Mouse (Mus musculus) limb, embryonic 10.5 days (tissue): ENCODE measurements around the gene Zkscan1. TPM values are rescaled to one million over a fixed set of nuclear protein-coding genes. Genes with fewer than 3 reads are reported as not detected.
"Not testable (repeated sequence)": the region's sequence is repeated elsewhere in the genome, so short reads cannot be mapped to it uniquely, and the experiment has no call there.

Experiments
- DNase-seq: peaks from one replicate; pipeline ENCODE4 v3.0.0-alpha.2; 2017; ENCODE audit warnings: low spot score
- H3K27ac ChIP-seq: fragments of 300-500 bp; sonication (generic); 2 replicates; pipeline ENCODE4 v1.5.1; 2016; ENCODE audit warnings: mild to moderate bottlenecking
- H3K27me3 ChIP-seq: fragments of 300-500 bp; sonication (generic); 2 replicates; pipeline ENCODE4 v1.6.1; 2016; ENCODE audit warnings: low read depth, mild to moderate bottlenecking; ENCODE audit not compliant: poor library complexity, severe bottlenecking
- H3K36me3 ChIP-seq: fragments of 300-500 bp; sonication (generic); 2 replicates; pipeline ENCODE4 v1.6.1; 2016; ENCODE audit warnings: mild to moderate bottlenecking, moderate library complexity
- H3K4me1 ChIP-seq: fragments of 300-500 bp; sonication (generic); 2 replicates; pipeline ENCODE4 v1.6.1; 2016
- H3K4me3 ChIP-seq: fragments of 300-500 bp; sonication (generic); 2 replicates; pipeline ENCODE4 v1.5.1; 2016; ENCODE audit warnings: mild to moderate bottlenecking, moderate library complexity
- H3K9me3 ChIP-seq: fragments of 300-500 bp; sonication (generic); replicated peaks from 2 replicates; pipeline ENCODE4 v1.6.1; 2016; ENCODE audit warnings: mild to moderate bottlenecking
- WGBS: fragments of 180-500 bp; shearing (Covaris S2); methylation state at CpG from one replicate; pipeline ENCODE4 v1.1.7; 2016; 5-methylcytosine and 5-hydroxymethylcytosine counted together
- polyA plus RNA-seq: library from polyadenylated mRNA; unstranded; fragments of >200 nt; fragmentation: Nextera tagmentation; extraction: Ambion mirVana; gene quantifications from 2 replicates; pipeline ENCODE4 v1.2.1, GENCODE M21; 2016

Gene Zkscan1
- polyA plus RNA-seq, 1 experiment from 2014 or later: 29.4 TPM

DNA sequence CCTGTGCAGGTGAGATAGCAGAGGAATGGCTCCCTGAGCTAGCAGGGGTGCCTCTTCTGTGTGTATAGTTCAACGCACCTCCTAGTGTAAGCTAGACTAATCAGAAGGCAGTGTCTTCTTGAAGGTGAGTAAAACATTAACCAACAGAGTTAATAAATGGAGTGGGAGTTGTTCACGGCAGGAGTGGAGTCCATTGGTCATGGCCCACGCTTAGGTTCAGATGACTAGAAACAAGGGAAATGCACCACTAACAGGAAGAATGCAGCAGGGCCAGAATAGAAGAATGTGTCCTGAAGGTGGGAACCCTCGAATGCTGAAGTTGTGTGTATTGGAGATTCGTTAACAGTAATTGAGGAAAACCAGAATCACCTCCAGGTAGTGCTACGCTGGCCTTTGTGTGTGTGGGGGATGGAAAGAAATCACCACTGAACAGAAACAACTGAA lies 4.2 kb downstream of the Zkscan1 start:
- H3K4me1 ChIP-seq: peaks cover 12% of the 10 kb centered on the region
- WGBS: 90% methylated on average over 6 of the region's 6 CpGs
- H3K36me3 ChIP-seq: peaks cover 54% of the 10 kb centered on the region
- no peaks in the 10 kb centered on the region for H3K27me3 ChIP-seq
- no peaks in the 10 kb centered on the region for H3K9me3 ChIP-seq
- no peak overlapping the region for H3K4me3 ChIP-seq
- no peak overlapping the region for H3K27ac ChIP-seq
- no peak for DNase-seq

DNA sequence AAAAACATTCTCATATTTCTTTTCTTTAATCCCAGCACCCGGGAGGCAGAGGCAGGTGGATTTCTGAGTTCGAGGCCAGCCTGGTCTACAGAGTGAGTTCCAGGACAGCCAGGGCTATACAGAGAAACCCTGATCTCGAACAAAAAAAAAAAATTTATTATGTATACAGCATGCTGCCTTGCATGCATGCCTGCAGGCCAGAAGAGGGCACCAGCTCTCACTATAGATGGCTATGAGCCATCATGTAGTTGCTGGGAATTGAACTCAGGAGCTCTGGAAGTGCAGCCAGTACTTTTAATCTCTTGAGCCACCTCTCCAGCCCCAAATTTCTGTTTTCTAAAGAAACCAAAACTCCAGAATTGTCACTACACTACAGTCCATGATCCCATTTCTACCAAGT lies 5.4 kb downstream of the Zkscan1 start:
- DNase-seq: no peak
- no peak overlapping the region for H3K27ac ChIP-seq
- peaks cover 66% of the 10 kb centered on the region for H3K36me3 ChIP-seq
- H3K9me3 ChIP-seq: no peaks in the 10 kb centered on the region
- no peak overlapping the region for H3K4me3 ChIP-seq
- no peaks in the 10 kb centered on the region for H3K27me3 ChIP-seq
- 90% methylated on average over 3 of the region's 3 CpGs for WGBS
- H3K4me1 ChIP-seq: peaks cover 9% of the 10 kb centered on the region

DNA sequence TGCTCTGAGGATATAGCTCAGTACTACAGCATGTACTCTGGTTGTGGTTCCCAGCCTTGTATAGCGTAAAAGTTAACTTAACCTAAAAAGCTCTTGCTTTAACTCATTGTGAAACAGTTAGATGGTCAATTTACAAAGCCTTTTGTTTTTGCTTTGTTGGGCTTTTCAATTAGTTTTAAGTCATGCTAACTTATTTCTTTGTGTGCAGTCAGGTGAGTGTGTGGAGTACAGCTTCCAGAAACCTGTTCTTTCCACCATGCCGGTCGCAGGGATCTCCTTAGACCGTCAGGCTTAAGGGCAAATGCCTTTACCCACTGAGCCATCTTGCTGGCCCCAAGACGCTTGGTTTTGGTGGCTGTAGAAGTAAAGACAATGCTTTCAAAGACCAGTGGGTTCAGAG lies 5.9 kb downstream of the Zkscan1 start:
- WGBS: 95% methylated on average over 5 of the region's 5 CpGs
- no peak for DNase-seq
- peaks cover 70% of the 10 kb centered on the region for H3K36me3 ChIP-seq
- H3K4me1 ChIP-seq: peaks cover 9% of the 10 kb centered on the region
- no peaks in the 10 kb centered on the region for H3K27me3 ChIP-seq
- H3K9me3 ChIP-seq: no peaks in the 10 kb centered on the region
- H3K4me3 ChIP-seq: no peak overlapping the region
- no peak overlapping the region for H3K27ac ChIP-seq

DNA sequence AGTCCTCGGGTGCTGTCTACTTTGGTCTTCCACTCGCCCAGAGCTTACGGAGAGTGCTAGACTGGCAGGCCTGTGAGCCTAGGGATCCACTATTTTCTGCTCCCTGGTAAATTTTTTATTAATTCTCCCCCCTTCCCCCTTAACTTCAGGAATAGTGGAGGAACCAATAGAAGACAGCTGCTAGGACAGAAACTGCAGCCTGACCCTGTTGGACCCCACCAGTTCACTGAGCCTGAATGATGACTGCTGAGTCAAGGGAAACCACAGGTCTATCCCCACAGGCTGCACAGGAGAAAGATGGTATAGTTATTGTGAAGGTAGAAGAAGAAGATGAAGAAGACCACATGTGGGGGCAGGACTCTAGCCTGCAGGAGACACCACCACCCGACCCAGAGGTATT lies 7.9 kb downstream of the Zkscan1 start:
- no peaks in the 10 kb centered on the region for H3K27me3 ChIP-seq
- H3K27ac ChIP-seq: no peak overlapping the region
- WGBS: 93% methylated on average over 4 of the region's 4 CpGs
- H3K36me3 ChIP-seq: peaks cover 83% of the 10 kb centered on the region
- H3K9me3 ChIP-seq: no peaks in the 10 kb centered on the region
- H3K4me3 ChIP-seq: no peak overlapping the region
- H3K4me1 ChIP-seq: no peaks in the 10 kb centered on the region
- no peak for DNase-seq

DNA sequence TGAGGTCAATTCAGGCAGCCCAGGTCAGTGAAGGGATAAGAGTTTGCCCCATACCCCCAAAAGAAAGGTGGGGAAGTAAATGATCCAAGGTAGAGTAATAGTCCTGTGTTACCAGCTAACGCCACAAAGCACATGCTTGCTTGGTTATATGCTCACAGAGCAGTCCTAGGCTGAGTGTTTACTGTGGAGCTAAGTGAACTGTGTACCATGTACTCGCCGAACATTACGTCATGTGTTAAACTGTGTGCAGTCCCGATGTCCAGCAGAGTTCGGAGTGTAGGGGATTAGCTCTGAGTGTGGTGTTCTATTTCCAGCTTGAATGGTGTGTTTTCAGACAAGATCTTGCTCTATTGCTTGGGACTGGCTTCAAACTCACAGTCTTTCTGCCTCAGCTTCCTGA lies 9.6 kb downstream of the Zkscan1 start:
- H3K27ac ChIP-seq: no peak overlapping the region
- H3K4me3 ChIP-seq: no peak overlapping the region
- H3K4me1 ChIP-seq: no peaks in the 10 kb centered on the region
- H3K9me3 ChIP-seq: no peaks in the 10 kb centered on the region
- DNase-seq: no peak
- H3K27me3 ChIP-seq: no peaks in the 10 kb centered on the region
- peaks cover 83% of the 10 kb centered on the region for H3K36me3 ChIP-seq
- WGBS: 97% methylated on average over 6 of the region's 6 CpGs

DNA sequence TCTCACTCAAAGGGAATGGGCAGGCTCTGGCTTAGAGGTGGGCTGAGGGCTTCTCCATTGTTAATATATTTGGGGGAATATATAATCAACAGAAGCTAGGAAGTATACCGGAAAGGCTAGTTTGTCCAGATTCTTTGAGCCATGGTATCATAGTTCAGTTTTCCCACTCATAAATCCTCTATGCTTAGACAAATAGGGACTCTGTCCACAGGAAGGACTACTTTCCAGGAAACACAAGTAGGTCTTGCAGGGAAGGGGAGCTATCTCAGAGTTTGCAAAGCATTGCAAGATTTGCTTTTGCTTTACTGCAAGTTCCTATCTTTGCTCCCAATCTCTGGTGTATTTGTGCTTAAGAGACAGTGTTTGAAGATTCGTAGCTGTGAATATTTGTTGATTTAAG lies 20.1 kb downstream of the Zkscan1 start:
- Histone ChIP-seq H3K27ac (no peak overlapping the region), H3K4me1 (no peaks in the 10 kb centered on the region), H3K36me3 (peaks cover 58% of the 10 kb centered on the region), H3K4me3 (no peak overlapping the region), H3K9me3 (no peaks in the 10 kb centered on the region), H3K27me3 (no peaks in the 10 kb centered on the region)
- no peak for DNase-seq
- 94% methylated on average over 2 of the region's 2 CpGs for WGBS

DNA sequence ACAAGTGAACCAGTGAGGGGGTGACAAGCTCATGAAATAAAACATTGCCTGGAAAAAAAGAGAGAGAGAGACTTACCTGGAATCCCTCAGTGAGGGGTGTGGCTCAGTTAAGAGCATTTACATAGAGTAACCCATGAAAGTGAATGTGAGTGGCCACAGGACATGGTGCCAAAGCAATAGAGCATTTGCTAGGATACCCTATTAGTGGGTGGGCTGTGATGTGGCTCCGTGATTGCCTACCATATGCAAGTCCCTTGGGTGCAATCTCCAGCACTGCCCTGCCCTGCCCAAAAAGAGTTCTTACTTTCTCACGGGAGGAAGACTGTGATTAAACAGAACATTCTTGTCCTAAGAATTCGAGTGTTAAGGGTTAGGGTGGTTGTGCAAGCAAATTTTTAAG lies 22.2 kb downstream of the Zkscan1 start:
- H3K4me3 ChIP-seq: no peak overlapping the region
- no peak overlapping the region for H3K27ac ChIP-seq
- H3K9me3 ChIP-seq: no peaks in the 10 kb centered on the region
- 63% methylated on average over 3 of the region's 3 CpGs for WGBS
- H3K36me3 ChIP-seq: peaks cover 36% of the 10 kb centered on the region
- no peaks in the 10 kb centered on the region for H3K27me3 ChIP-seq
- DNase-seq: no peak
- H3K4me1 ChIP-seq: no peaks in the 10 kb centered on the region

DNA sequence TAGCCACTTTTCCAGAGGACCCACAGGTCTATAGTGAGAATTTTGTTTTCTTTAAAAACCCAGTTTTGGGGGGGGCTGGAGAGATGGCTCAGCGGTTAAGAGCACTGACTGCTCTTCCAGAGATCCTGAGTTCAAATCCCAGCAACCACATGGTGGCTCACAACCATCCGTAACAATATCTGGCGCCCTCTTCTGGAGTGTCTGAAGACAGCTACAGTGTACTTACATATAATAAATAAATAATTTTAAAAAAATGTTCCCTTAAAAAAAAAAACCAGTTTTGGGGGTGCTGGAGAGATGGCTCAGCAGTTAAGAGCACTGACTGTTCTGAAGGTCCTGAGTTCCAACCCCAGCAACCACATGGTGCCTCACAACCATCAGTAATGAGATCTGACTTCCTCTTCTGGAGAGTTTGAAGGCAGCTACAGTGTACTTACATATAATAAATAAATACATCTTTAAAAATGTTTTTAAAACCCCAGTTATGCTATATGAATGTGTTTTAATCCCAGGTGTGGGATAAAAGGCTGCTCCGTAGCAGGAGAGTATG lies 25.0 kb downstream of the Zkscan1 start:
- H3K4me3 ChIP-seq, H3K27me3 ChIP-seq, DNase-seq, H3K36me3 ChIP-seq, H3K27ac ChIP-seq, H3K4me1 ChIP-seq, H3K9me3 ChIP-seq: not testable (repeated sequence)
- 61% methylated on average over 4 of the region's 4 CpGs for WGBS

DNA sequence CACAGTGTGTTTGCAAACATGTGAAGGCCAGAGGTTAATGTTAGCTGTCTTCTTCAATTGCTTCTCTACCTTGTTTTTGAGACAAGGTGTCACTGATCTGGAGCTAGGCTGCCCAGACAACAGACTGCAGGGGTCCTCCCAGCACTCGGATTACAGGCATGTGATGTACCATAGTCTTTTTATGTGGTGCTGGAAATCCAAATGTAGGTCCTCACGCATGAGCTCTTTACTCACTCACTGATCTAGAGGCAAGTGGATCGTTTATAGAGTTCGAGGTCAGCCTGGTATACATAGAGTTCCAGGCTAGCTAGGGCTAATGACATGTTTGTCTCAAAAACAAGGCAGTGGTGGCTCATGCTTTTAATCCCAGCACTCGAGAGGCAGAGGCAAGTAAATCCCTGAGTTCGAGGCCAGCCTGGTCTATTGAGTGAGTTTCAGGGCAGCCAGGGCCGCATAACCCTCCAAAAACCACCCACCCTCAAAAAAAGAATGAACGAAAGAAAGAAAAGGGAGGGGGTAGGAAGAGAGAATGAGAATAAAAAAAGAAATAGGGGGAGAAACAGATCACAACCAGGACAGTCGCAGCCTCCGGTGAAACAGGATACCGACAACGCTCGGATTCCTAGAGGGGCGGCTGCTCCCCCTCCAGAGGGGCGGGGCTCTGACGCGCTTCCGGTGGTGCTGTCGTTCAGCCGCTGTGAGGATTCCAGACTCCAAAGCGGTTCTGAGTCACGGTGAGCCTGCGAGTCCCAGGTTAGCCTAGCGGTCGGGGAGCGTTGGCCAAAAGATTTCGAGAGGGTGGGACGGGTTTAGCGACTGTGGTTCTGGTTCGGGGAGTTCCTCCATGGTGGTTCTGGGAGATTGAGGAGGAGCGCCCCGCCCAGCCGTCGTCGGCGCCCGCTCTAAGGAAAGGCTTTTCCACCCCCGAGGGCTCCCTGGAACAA lies 31.6 kb downstream of the Zkscan1 start, which contains the start of gene Zscan21:
Zscan21 (plus strand) TSS at position 649 of the 944 bp plus-strand sequence.
- peaks cover 12% of the 10 kb centered on the region for H3K4me1 ChIP-seq
- H3K9me3 ChIP-seq: no peaks in the 10 kb centered on the region
- H3K4me3 ChIP-seq: peak within 1 kb of the TSS; percentile 75
- H3K36me3 ChIP-seq: peaks cover 27% of the 10 kb centered on the region
- peak; percentile 93 for DNase-seq
- 7% methylated on average over 38 of the region's 38 CpGs for WGBS
- H3K27ac ChIP-seq: peak within 1 kb of the TSS; percentile 94
- H3K27me3 ChIP-seq: no peaks in the 10 kb centered on the region

DNA sequence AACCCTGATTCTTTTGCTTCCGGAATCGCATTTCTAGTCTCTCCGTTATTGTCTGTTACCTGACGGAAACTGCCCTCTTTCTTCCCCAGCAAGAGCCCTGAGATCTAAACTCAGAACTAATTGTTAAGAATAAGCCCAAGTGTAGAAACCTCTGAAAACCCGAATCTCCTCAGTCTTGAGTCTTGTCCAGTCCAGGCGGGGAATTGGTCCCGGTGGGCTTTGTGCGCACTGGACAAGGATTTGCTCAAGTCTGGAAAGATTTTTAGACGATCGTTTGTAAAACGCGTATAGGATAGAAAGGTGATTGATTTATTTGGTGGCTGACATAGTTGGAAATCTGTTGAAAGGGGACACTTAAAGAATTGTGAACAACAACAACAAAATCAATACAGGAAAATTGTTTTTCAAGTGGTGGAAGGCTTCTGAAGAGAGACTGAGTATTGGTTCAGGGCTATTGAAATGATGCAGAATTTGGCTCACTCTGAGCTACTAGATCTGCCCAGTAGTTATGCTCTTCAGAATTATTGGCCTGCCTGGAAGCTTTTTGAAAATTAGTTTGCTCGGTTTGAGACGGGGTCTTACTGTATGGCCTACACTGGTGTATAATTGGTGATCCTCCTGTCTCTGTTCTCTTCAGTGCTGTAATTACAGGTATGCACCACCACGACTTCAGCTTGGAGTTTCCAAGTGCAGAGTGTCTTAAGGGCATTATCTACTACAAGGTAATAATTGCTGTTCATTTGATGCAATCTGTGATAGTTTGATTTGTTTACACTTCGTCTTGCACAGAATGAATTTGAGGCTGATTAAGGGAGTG lies 32.5 kb downstream of the Zkscan1 start:
- no peak for DNase-seq
- 11% methylated on average over 16 of the region's 16 CpGs for WGBS
- H3K27ac ChIP-seq: peak overlapping the region; percentile 94
- H3K4me1 ChIP-seq: peaks cover 12% of the 10 kb centered on the region
- H3K27me3 ChIP-seq: no peaks in the 10 kb centered on the region
- H3K4me3 ChIP-seq: peak overlapping the region; percentile 75
- H3K36me3 ChIP-seq: peaks cover 34% of the 10 kb centered on the region
- H3K9me3 ChIP-seq: no peaks in the 10 kb centered on the region

DNA sequence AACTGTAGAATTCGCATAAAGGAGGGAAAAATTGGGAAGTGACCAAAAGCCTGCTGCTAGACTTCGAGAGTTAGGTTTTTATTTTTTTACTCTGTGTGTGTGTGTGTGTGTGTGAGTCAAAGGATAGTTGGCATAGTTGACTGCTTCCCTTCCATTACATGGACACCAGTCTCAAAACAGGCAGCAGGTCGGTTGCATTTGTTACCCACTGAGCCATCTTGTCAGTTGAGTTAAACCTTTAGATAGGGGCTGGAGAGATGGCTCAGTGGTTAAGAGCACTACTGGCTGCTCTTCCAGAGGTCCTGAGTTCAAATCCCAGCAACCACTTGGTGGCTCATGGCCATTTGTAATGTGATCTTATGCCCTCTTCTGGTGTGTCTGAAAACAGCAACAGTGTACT lies 33.2 kb downstream of the Zkscan1 start:
- Histone ChIP-seq H3K36me3 (peaks cover 40% of the 10 kb centered on the region), H3K4me3 (peak overlapping the region; percentile 75), H3K27me3 (no peaks in the 10 kb centered on the region), H3K4me1 (peaks cover 12% of the 10 kb centered on the region), H3K9me3 (no peaks in the 10 kb centered on the region), H3K27ac (no peak overlapping the region)
- no peak for DNase-seq
- 84% methylated on average over 3 of the region's 3 CpGs for WGBS

DNA sequence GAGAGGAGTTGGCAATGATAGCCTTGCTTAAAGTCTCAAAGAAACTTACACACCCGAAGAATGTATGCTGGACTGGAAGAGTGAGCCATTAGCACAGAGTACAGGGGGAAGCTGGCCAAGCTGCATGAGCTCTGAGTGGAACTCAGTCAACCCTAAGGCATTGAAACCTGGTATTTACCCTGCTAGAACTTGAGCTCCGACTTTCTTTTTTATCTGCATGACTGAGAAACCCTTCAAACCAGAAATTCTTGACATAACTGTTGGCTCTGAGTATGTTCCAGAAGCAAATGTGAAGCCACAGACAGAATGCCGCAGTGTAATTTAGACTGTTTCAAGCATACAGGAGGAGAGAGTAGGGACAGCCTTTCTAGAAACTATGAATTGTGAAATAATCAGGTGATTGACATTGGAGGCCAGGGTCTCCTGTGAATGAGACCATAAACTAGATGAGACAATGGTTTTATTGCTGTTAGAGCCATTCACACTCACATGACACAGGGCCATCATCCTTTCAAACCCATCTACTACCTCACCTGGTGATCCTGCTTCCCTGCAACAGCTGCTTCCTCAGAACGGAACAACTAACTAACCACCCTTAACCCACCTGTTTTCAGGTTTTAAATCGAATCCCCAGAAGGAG lies 47.7 kb downstream of the Zkscan1 start:
- Histone ChIP-seq H3K9me3 (no peaks in the 10 kb centered on the region), H3K27ac (no peak overlapping the region), H3K4me1 (no peaks in the 10 kb centered on the region), H3K27me3 (no peaks in the 10 kb centered on the region), H3K4me3 (no peak overlapping the region), H3K36me3 (peaks cover 81% of the 10 kb centered on the region)
- no peak for DNase-seq
- 86% methylated on average over 5 of the region's 5 CpGs for WGBS
